Mouse (Mus musculus) forebrain, postnatal 0 days (tissue): ENCODE results near the gene Ctdnep1. TPM values are rescaled to one million over a fixed set of nuclear protein-coding genes. Genes with fewer than 3 reads are reported as not detected.

ENCODE experiments used
- ATAC-seq: fragments of 200-750 bp; cut with Nextera tagmentation; 2 replicates; pipeline ENCODE4 v1.8.0; 2017; ENCODE audit warnings: mild to moderate bottlenecking, moderate library complexity
- DNase-seq: peaks from one replicate; pipeline ENCODE4 v3.0.0-alpha.2; 2015
- H3K27ac ChIP-seq: fragments of 300-500 bp; sonication (generic); 2 replicates; pipeline ENCODE4 v1.5.1; 2014; ENCODE audit warnings: low read depth, mild to moderate bottlenecking, antibody characterized with exemption, low read length, moderate library complexity, mixed read lengths
- H3K27me3 ChIP-seq: fragments of 300-500 bp; sonication (generic); 2 replicates; pipeline ENCODE4 v1.6.1; 2014; ENCODE audit warnings: mild to moderate bottlenecking, low read length, mixed read lengths; ENCODE audit not compliant: insufficient read depth
- H3K36me3 ChIP-seq: fragments of 300-500 bp; sonication (generic); 2 replicates; pipeline ENCODE4 v1.6.1; 2014; ENCODE audit warnings: mild to moderate bottlenecking, moderate library complexity; ENCODE audit not compliant: insufficient read depth
- H3K4me1 ChIP-seq: fragments of 300-500 bp; sonication (generic); 2 replicates; pipeline ENCODE4 v1.6.1; 2014; ENCODE audit warnings: antibody characterized with exemption; ENCODE audit not compliant: insufficient read depth
- H3K4me2 ChIP-seq: fragments of 300-500 bp; sonication (generic); 2 replicates; pipeline ENCODE4 v1.6.1; 2014; ENCODE audit warnings: low read depth, mild to moderate bottlenecking, moderate library complexity
- H3K4me3 ChIP-seq: fragments of 300-500 bp; sonication (generic); 2 replicates; pipeline ENCODE4 v1.5.1; 2014; ENCODE audit warnings: low read depth, low read length, mixed read lengths
- H3K9ac ChIP-seq: fragments of 300-500 bp; sonication (generic); 2 replicates; pipeline ENCODE4 v1.6.1; 2014; ENCODE audit warnings: mild to moderate bottlenecking
- H3K9me3 ChIP-seq: fragments of 300-500 bp; sonication (generic); 2 replicates; pipeline ENCODE4 v1.6.1; 2016; ENCODE audit warnings: low read length
- CTCF ChIP-seq: sonication (generic); IDR thresholded peaks from 2 replicates; pipeline ENCODE4 v1.5.1; 2016; ENCODE audit warnings: antibody characterized with exemption, control low read depth, low read depth
- WGBS: fragments of 180-500 bp; shearing (Covaris S2); extraction: QIAGEN DNeasy Blood & Tissue Kit; methylation state at CpG from one replicate; pipeline ENCODE4 v1.1.7; 2014; 5-methylcytosine and 5-hydroxymethylcytosine counted together
- polyA plus RNA-seq: library from polyadenylated mRNA; unstranded; fragments of >200 nt; fragmentation: Nextera tagmentation; extraction: Ambion mirVana; gene quantifications from 2 replicates; pipeline ENCODE4 v1.2.1, GENCODE M21; 2015
- total RNA-seq: library from RNA; depleted of rRNA; stranded (reverse); fragments of >200 nt; gene quantifications from 2 replicates; pipeline ENCODE4 v1.2.3, GENCODE M21; 2014

The Ctdnep1 gene
- total and polyA plus RNA-seq, 2 experiments from 2014 or later, result 23.2 to 41.4 TPM

- no peak for TF ChIP-seq CTCF
- peaks cover 18% of the 10 kb centered on the region; the same call in 1 of the 2 replicates for H3K27me3 ChIP-seq
- 84% methylated on average over 3 of the region's 3 CpGs for WGBS
- no peak overlapping the region for H3K4me2 ChIP-seq
- no peak overlapping the region for H3K9ac ChIP-seq
- DNase-seq, result no peak
- H3K27ac ChIP-seq, result no peak overlapping the region
- ATAC-seq, result no peak
- peaks cover 68% of the 10 kb centered on the region for H3K36me3 ChIP-seq
- H3K4me3 ChIP-seq, result no peak overlapping the region
- no peaks in the 10 kb centered on the region for H3K9me3 ChIP-seq
- H3K4me1 ChIP-seq, result 0 out of 2 replicates have a peak, but pooled peaks cover 3% of the 10 kb centered on the region
Observed at GRCm38 (mm10) chr11:69970775-69971174, 10.2 kb upstream of the Ctdnep1 start.

- Histone ChIP-seq H3K9ac (no peak overlapping the region), H3K4me2 (no peak overlapping the region), H3K36me3 (peaks cover 60% of the 10 kb centered on the region), H3K27me3 (no peaks in the 10 kb centered on the region), H3K27ac (no peak overlapping the region), H3K4me3 (no peak overlapping the region), H3K4me1 (peaks cover 3% of the 10 kb centered on the region; the same call in 1 of the 2 replicates), H3K9me3 (no peaks in the 10 kb centered on the region)
- DNase-seq (no peak), ATAC-seq (no peak)
- WGBS, result 96% methylated on average over 2 of the region's 2 CpGs
- no peak for TF ChIP-seq CTCF
Observed at GRCm38 (mm10) chr11:69974907-69975306, 6.0 kb upstream of the Ctdnep1 start.

- Histone ChIP-seq H3K9me3 (no peaks in the 10 kb centered on the region), H3K9ac (no peak overlapping the region), H3K27ac (no peak overlapping the region), H3K4me3 (no peak overlapping the region), H3K36me3 (peaks cover 52% of the 10 kb centered on the region), H3K27me3 (no peaks in the 10 kb centered on the region), H3K4me2 (no peak overlapping the region), H3K4me1 (peaks cover 3% of the 10 kb centered on the region; the same call in 1 of the 2 replicates)
- 90% methylated on average over 4 of the region's 4 CpGs for WGBS
- TF ChIP-seq CTCF, result no peak
- no peak for DNase-seq
- ATAC-seq, result no peak
Observed at GRCm38 (mm10) chr11:69976271-69976670, 4.7 kb upstream of the Ctdnep1 start.

GRCm38 (mm10) chr11:69979827-69980195, 1.1 kb upstream of the Ctdnep1 start:
- H3K4me2 ChIP-seq, result peak overlapping the region; percentile 89
- no peaks in the 10 kb centered on the region for H3K27me3 ChIP-seq
- H3K9ac ChIP-seq, result peak overlapping the region; percentile 95
- 3% methylated on average over 16 of the region's 16 CpGs for WGBS
- peak overlapping the region; percentile 99 for H3K27ac ChIP-seq
- TF ChIP-seq CTCF, result no peak
- no peaks in the 10 kb centered on the region for H3K9me3 ChIP-seq
- no peak for ATAC-seq
- H3K36me3 ChIP-seq, result peaks cover 32% of the 10 kb centered on the region
- no peak for DNase-seq
- peaks cover 14% of the 10 kb centered on the region for H3K4me1 ChIP-seq
- H3K4me3 ChIP-seq, result peak overlapping the region; percentile 89

- WGBS, result under 1% methylated on average over 40 of the region's 60 CpGs
- no peak for TF ChIP-seq CTCF
- Histone ChIP-seq H3K27ac (peak overlapping the region; percentile 99), H3K4me1 (peaks cover 14% of the 10 kb centered on the region), H3K4me3 (peak overlapping the region; percentile 89), H3K9me3 (no peaks in the 10 kb centered on the region), H3K27me3 (no peaks in the 10 kb centered on the region), H3K36me3 (peaks cover 31% of the 10 kb centered on the region), H3K4me2 (peak overlapping the region; percentile 89), H3K9ac (peak overlapping the region; percentile 95)
- DNase-seq (peak; percentile 99), ATAC-seq (peak; percentile 96)
Observed at GRCm38 (mm10) chr11:69980196-69981140, 488 bp upstream of the Ctdnep1 start.

- Histone ChIP-seq H3K27ac (peak within 1 kb of the TSS; percentile 99), H3K4me2 (peak within 1 kb of the TSS; percentile 74), H3K4me3 (peak within 1 kb of the TSS; percentile 89), H3K9ac (peak within 1 kb of the TSS; percentile 95), H3K4me1 (peaks cover 14% of the 10 kb centered on the region), H3K36me3 (peaks cover 34% of the 10 kb centered on the region), H3K27me3 (no peaks in the 10 kb centered on the region), H3K9me3 (no peaks in the 10 kb centered on the region)
- 58% methylated on average over 8 of the region's 8 CpGs for WGBS
- DNase-seq, result no peak
- no peak for TF ChIP-seq CTCF
- ATAC-seq, result no peak
Observed at GRCm38 (mm10) chr11:69982225-69982624, 1.3 kb downstream of the Ctdnep1 start, which contains the start of gene Elp5. TSS of gene Elp5 (minus strand) at chr11:69982517.

GRCm38 (mm10) chr11:69982877-69983276, 1.9 kb downstream of the Ctdnep1 start:
- 22% methylated on average over 5 of the region's 5 CpGs for WGBS
- Histone ChIP-seq H3K4me3 (no peak overlapping the region), H3K27ac (no peak overlapping the region)

More at GRCm38 (mm10) chr11:69982877-69983276, 1.9 kb downstream of the Ctdnep1 start:
- peaks cover 14% of the 10 kb centered on the region for H3K4me1 ChIP-seq
- no peaks in the 10 kb centered on the region for H3K9me3 ChIP-seq
- no peak for TF ChIP-seq CTCF
- peak overlapping the region; percentile 95; the same call in 1 of the 2 replicates for H3K9ac ChIP-seq
- DNase-seq (no peak), ATAC-seq (no peak)
- peak overlapping the region; percentile 74 for H3K4me2 ChIP-seq
- H3K27me3 ChIP-seq, result no peaks in the 10 kb centered on the region
- peaks cover 35% of the 10 kb centered on the region for H3K36me3 ChIP-seq
